Comparison of ENCODE assay signal across 7 mouse cellular contexts in genomic region chr6:38550250-38551061, GRCm38 (mm10). TPM values are rescaled to one million over a fixed set of nuclear protein-coding genes. Genes with fewer than 3 reads are reported as not detected.
DNase-seq lines count a peak whose midpoint lies in the region; ATAC-seq and TF ChIP-seq lines count a peak whose summit lies in the region.

No protein-coding gene starts in this region.

- peak; percentile 2; the same call in 1 of the 2 replicates for ATAC-seq in forebrain, postnatal 0 days
- ATAC-seq in hindbrain, embryonic 13.5 days (ENCODE audit: low FRiP score) = peak; percentile 12
- ATAC-seq in liver, embryonic 13.5 days (ENCODE audit: low read depth) = peak; percentile 65

- H3K9me3 ChIP-seq in forebrain, postnatal 0 days (ENCODE audit: low read length) = no peaks in the 10 kb centered on the region
- no peaks in the 10 kb centered on the region for H3K9me3 ChIP-seq in hindbrain, embryonic 13.5 days
- no peaks in the 10 kb centered on the region for H3K9me3 ChIP-seq in liver, embryonic 13.5 days (replicated peaks)

- H3K27me3 ChIP-seq in forebrain, postnatal 0 days (ENCODE audit: insufficient read depth, low read length) = no peaks in the 10 kb centered on the region
- no peaks in the 10 kb centered on the region for H3K27me3 ChIP-seq in hindbrain, embryonic 13.5 days
- H3K27me3 ChIP-seq in liver, embryonic 13.5 days = no peaks in the 10 kb centered on the region
- H3K27me3 ChIP-seq in myocyte (ENCODE audit: control insufficient read depth, insufficient read depth, insufficient read length) = no peaks in the 10 kb centered on the region

- peak; percentile 72 for DNase-seq in urinary bladder, postnatal 14 days (ENCODE audit: low spot score)
- DNase-seq in urinary bladder, postnatal 25 days (ENCODE audit: low spot score) = no peak
- DNase-seq in forebrain, postnatal 0 days = no peak
- DNase-seq in liver, embryonic 13.5 days = peak; percentile 76

- peak overlapping the region; percentile 81 for H3K4me2 ChIP-seq in forebrain, postnatal 0 days (ENCODE audit: low read depth)
- H3K4me2 ChIP-seq in hindbrain, embryonic 13.5 days = peak overlapping the region; percentile 66
- peak overlapping the region; percentile 74 for H3K4me2 ChIP-seq in liver, embryonic 13.5 days
- H3K4me2 ChIP-seq in myocyte (ENCODE audit: low read depth) = peak overlapping the region; percentile 93

- peak overlapping the region; percentile 73 for H3ac ChIP-seq in myocyte (ENCODE audit: control insufficient read depth, insufficient read length)

- no peak for TF ChIP-seq CTCF in bone marrow macrophage, adult 2 months (IDR thresholded peaks at IDR 0.05; ENCODE audit: low read depth, low read length)
- no peak for TF ChIP-seq CTCF in forebrain, postnatal 0 days (IDR thresholded peaks at IDR 0.05; ENCODE audit: low read depth)

- H3K27ac ChIP-seq in bone marrow macrophage, adult 2 months (ENCODE audit: insufficient read depth, low read depth, low read length) = peak overlapping the region; percentile 97
- H3K27ac ChIP-seq in forebrain, postnatal 0 days (ENCODE audit: low read depth, low read length) = peak overlapping the region; percentile 97
- H3K27ac ChIP-seq in hindbrain, embryonic 13.5 days = peak overlapping the region; percentile 99
- peak overlapping the region; percentile 100 for H3K27ac ChIP-seq in liver, embryonic 13.5 days

- WGBS in forebrain, postnatal 0 days = 3% methylated on average over 28 of the region's 28 CpGs
- WGBS in hindbrain, embryonic 13.5 days = 7% methylated on average over 28 of the region's 28 CpGs
- 4% methylated on average over 28 of the region's 28 CpGs for WGBS in liver, embryonic 13.5 days (ENCODE audit: insufficient replicate concordance)

- peak overlapping the region; percentile 91 for H3K4me3 ChIP-seq in bone marrow macrophage, adult 2 months (ENCODE audit: insufficient read depth, low read length)
- peak overlapping the region; percentile 78 for H3K4me3 ChIP-seq in forebrain, postnatal 0 days (ENCODE audit: low read depth, low read length)
- H3K4me3 ChIP-seq in hindbrain, embryonic 13.5 days = peak overlapping the region; percentile 68
- H3K4me3 ChIP-seq in liver, embryonic 13.5 days (replicated peaks) = peak overlapping the region; percentile 83
- peak overlapping the region; percentile 97 for H3K4me3 ChIP-seq in myocyte

- TF ChIP-seq POLR2A in bone marrow macrophage, adult 2 months (IDR thresholded peaks at IDR 0.05; ENCODE audit: borderline replicate concordance, low read depth, low read length) = no peak
- TF ChIP-seq POLR2A in myocyte (IDR thresholded peaks at IDR 0.05; ENCODE audit: insufficient read length, low read depth) = no peak

- H3K36me3 ChIP-seq in forebrain, postnatal 0 days (ENCODE audit: insufficient read depth) = no peaks in the 10 kb centered on the region
- no peaks in the 10 kb centered on the region for H3K36me3 ChIP-seq in hindbrain, embryonic 13.5 days
- H3K36me3 ChIP-seq in liver, embryonic 13.5 days = peaks cover 11% of the 10 kb centered on the region
- H3K36me3 ChIP-seq in myocyte (ENCODE audit: control insufficient read depth, insufficient read depth) = peaks cover 6% of the 10 kb centered on the region

- H3K79me2 ChIP-seq in myocyte (ENCODE audit: control insufficient read depth, insufficient read depth) = peaks cover 35% of the 10 kb centered on the region

- H3K9ac ChIP-seq in forebrain, postnatal 0 days = peak overlapping the region; percentile 92
- H3K9ac ChIP-seq in hindbrain, embryonic 13.5 days = peak overlapping the region; percentile 88
- peak overlapping the region; percentile 96 for H3K9ac ChIP-seq in liver, embryonic 13.5 days

- H3K4me1 ChIP-seq in bone marrow macrophage, adult 2 months (ENCODE audit: control insufficient read depth, insufficient read depth, low read length) = peaks cover 7% of the 10 kb centered on the region
- 0 out of 2 replicates have a peak, but pooled peaks cover 5% of the 10 kb centered on the region for H3K4me1 ChIP-seq in forebrain, postnatal 0 days (ENCODE audit: insufficient read depth)
- H3K4me1 ChIP-seq in hindbrain, embryonic 13.5 days (replicated peaks) = peaks cover 22% of the 10 kb centered on the region
- peaks cover 34% of the 10 kb centered on the region for H3K4me1 ChIP-seq in liver, embryonic 13.5 days (replicated peaks)

TF ChIP-seq in myocyte, 11 proteins besides CTCF, POLR2A, EP300 and RAD21:
- TF ChIP-seq MYOD1 (IDR thresholded peaks at IDR 0.05; ENCODE audit: control insufficient read depth in 1 of 3, insufficient read length in 2 of 3, low read depth in 2 of 3) (no peak), POLR2AphosphoS2 (IDR thresholded peaks at IDR 0.05; ENCODE audit: insufficient read length, low read depth) (peak; percentile 53), REST (IDR thresholded peaks at IDR 0.05; ENCODE audit: insufficient read depth, insufficient read length) (no peak), E2F4 (IDR thresholded peaks at IDR 0.05; ENCODE audit: insufficient read depth) (no peak), TCF12 (IDR thresholded peaks at IDR 0.05; ENCODE audit: insufficient read depth, poor library complexity, severe bottlenecking) (no peak)
TF ChIP-seq in myocyte: peak in this region for 1.

RNA-seq across cellular contexts. Expression of gene Luc7l2, which starts 0.7 kb away (rescaled TPM):
- polyA plus RNA-seq in bone marrow macrophage, adult 2 months (2012; ENCODE audit: insufficient read depth, insufficient read length, missing spikeins) = 204 and 243 TPM in 2 replicates
- 73.2 and 97.6 TPM in 2 replicates for total RNA-seq in forebrain, postnatal 0 days (2014; rRNA removed)
- 12.0 and 26.1 TPM in 2 replicates for polyA plus RNA-seq in forebrain, postnatal 0 days (2015; fragmentation: Nextera tagmentation; extraction: Ambion mirVana)
- polyA plus RNA-seq in hindbrain, embryonic 13.5 days (2015; fragmentation: Nextera tagmentation; extraction: Ambion mirVana) = 42.4 and 47.3 TPM in 2 replicates
- polyA plus RNA-seq in liver, embryonic 13.5 days (2015; fragmentation: Nextera tagmentation; extraction: Ambion mirVana) = 17.8 and 18.5 TPM in 2 replicates
- polyA plus RNA-seq in myocyte (2012; fragmentation: generic; extraction: Trizol) = 21.1 TPM

RNA-seq across cellular contexts. Expression of gene Fmc1, which starts 17.2 kb away (rescaled TPM):
- polyA plus RNA-seq in bone marrow macrophage, adult 2 months (2012; ENCODE audit: insufficient read depth, insufficient read length, missing spikeins) = 11.6 and 11.7 TPM in 2 replicates
- 65.3 and 65.8 TPM in 2 replicates for total RNA-seq in forebrain, postnatal 0 days (2014; rRNA removed)
- 180 and 203 TPM in 2 replicates for polyA plus RNA-seq in forebrain, postnatal 0 days (2015; fragmentation: Nextera tagmentation; extraction: Ambion mirVana)
- polyA plus RNA-seq in hindbrain, embryonic 13.5 days (2015; fragmentation: Nextera tagmentation; extraction: Ambion mirVana) = 161 and 163 TPM in 2 replicates
- polyA plus RNA-seq in liver, embryonic 13.5 days (2015; fragmentation: Nextera tagmentation; extraction: Ambion mirVana) = 97.6 and 100 TPM in 2 replicates
- polyA plus RNA-seq in myocyte (2012; fragmentation: generic; extraction: Trizol) = 110 TPM

Comparison
In these comparisons a context has a peak if more than half of its experiments do, and no peak if none do; other contexts are left out.
1. DNase-seq: peak in urinary bladder, postnatal 14 days (single experiment) and liver, embryonic 13.5 days (single experiment); none in urinary bladder, postnatal 25 days (single experiment) and forebrain, postnatal 0 days (single experiment).
2. ATAC-seq: peak in every context shown above with its lines; median percentile 65 in liver, embryonic 13.5 days; 12 in hindbrain, embryonic 13.5 days; 2 in forebrain, postnatal 0 days.
3. Peak in every context shown above with its lines, with median percentiles within 50 percentile points of each other: H3K27ac ChIP-seq, H3K4me3 ChIP-seq, H3K4me2 ChIP-seq and H3K9ac ChIP-seq.